Mouse (Mus musculus): ENCODE results near the gene Hdac7.

DNA sequence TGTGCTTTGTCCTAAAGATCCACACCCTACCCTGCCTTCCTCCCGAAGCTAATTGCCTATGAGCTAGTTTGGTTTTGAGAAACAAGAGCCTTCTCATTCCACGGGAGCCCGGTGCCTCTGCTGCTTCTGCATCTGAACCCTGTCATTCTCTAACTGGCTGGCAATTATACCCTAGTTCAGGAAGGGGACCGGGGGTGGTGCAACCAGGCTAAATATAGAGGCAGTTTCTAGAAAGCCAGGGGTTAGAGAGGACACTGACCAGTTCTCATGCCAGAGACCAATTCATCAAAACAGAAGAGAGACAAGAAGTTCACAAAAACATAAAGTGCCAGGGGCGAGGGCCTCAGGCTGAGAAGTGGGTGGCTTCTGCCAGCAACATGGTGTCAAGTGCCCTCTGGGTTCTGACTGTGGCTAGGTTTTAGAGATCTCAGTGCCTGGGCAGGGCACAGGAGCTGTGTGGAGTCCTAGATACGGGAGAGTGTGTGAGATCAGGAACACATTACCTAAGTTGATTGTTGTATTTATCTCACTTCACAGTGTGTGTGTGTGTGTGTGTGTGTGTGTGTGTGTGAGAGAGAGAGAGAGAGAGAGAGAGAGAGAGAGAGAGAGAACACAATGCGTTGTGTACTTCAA is 34.5 kb upstream of the Hdac7 start:
- no peak for TF ChIP-seq EP300 (IDR thresholded peaks at IDR 0.05; ENCODE audit: low read depth)
- no peak for TF ChIP-seq CTCF (IDR thresholded peaks at IDR 0.05; ENCODE audit: low read depth)

All from liver, embryonic 14.5 days (tissue).